Mouse (Mus musculus): ENCODE measurements around the gene H2afb1. TPM values are rescaled to one million over a fixed set of nuclear protein-coding genes. Genes with fewer than 3 reads are reported as not detected.
"Not testable (repeated sequence)": the region's sequence is repeated elsewhere in the genome, so short reads cannot be mapped to it uniquely, and the experiment has no call there.

The H2afb1 gene
- not detected for polyA plus RNA-seq (2012; fragmentation: generic; extraction: Trizol)
- long read RNA-seq, experiment 1 = 0 reads
- long read RNA-seq, experiment 2 = 0 reads

DNA sequence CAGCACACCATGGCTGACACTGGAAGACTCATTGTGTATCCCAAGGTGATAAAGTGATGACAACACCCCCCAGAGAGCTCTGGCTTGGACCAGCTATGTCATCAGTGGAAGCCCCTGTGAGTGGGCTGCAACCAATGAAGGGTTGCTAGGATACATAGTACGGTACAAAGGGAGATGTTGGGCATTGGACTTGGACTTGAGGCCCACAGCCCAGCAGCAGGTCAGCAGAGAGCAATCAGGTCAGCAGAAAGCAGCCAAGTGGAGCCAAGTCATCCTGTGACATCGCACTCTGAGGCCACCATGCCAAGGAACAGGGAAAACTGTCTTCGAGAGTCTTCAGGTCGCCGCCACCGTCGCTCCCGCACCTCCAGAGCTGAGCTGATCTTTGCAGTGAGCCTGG is at the start of gene H2afb1:
TSS of gene H2afb1 (plus strand) at position 301 of the 400 bp plus-strand sequence.
- H3ac ChIP-seq (ENCODE audit: control insufficient read depth, insufficient read length, low read depth); H3K36me3 ChIP-seq (ENCODE audit: control insufficient read depth, insufficient read depth); H3K27me3 ChIP-seq (ENCODE audit: control insufficient read depth, insufficient read depth, insufficient read length); H3K4me3 ChIP-seq (ENCODE audit: insufficient read depth, poor library complexity, severe bottlenecking); H3K79me3 ChIP-seq (ENCODE audit: low read depth); H3K79me2 ChIP-seq (ENCODE audit: control insufficient read depth, insufficient read depth): not testable (repeated sequence)

DNA sequence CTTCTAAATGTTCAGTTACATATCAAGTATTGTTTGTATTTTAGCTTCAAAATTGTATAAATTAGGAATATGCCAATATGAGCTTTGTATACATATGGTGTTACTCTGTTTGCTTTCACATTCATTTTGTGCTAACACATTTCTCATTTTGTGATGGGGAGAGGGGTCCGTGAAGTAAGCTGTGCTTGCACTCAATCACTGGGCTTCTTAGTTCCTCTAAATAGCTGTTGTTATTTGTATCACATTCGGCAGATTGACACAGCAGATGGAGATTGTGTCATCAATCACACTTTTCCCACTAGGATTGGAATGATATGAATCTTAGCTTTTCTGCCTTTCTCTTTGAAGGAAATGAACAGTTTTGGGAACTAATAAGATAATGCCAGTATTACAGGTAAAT is 21.5 kb downstream of the H2afb1 start:
- Histone ChIP-seq H3K27me3 (ENCODE audit: control insufficient read depth, insufficient read depth, insufficient read length) (no peaks in the 10 kb centered on the region), H3K79me2 (ENCODE audit: control insufficient read depth, insufficient read depth) (no peaks in the 10 kb centered on the region)
- no peak for TF ChIP-seq CEBPB (IDR thresholded peaks at IDR 0.05; ENCODE audit: low read depth)
- no peak for TF ChIP-seq USF1 (IDR thresholded peaks at IDR 0.05; ENCODE audit: low read depth)
- no peak for TF ChIP-seq MYOD1 (IDR thresholded peaks at IDR 0.05; ENCODE audit: control insufficient read depth, insufficient read length, low read depth)
- no peak for TF ChIP-seq MAX (IDR thresholded peaks at IDR 0.05)

More for the DNA sequence above, 21.5 kb downstream of the H2afb1 start:
- Histone ChIP-seq H3K36me3 (ENCODE audit: control insufficient read depth, insufficient read depth) (no peaks in the 10 kb centered on the region), H3K79me3 (ENCODE audit: low read depth) (no peaks in the 10 kb centered on the region), H3K4me3 (ENCODE audit: insufficient read depth, poor library complexity, severe bottlenecking) (no peak overlapping the region), H3ac (ENCODE audit: control insufficient read depth, insufficient read length, low read depth) (no peak overlapping the region)
